Mouse (Mus musculus) bone marrow macrophage, adult 2 months (primary cell): ENCODE results near the gene Vipr1.

Experiments
- CTCF ChIP-seq: IDR thresholded peaks from 2 replicates; pipeline ENCODE4 v1.5.1; 2012; ENCODE audit warnings: low read depth, mild to moderate bottlenecking, low read length, moderate library complexity
- POLR2A ChIP-seq: IDR thresholded peaks from 2 replicates; pipeline ENCODE4 v1.6.1; 2012; ENCODE audit warnings: mild to moderate bottlenecking, low read depth, low read length, borderline replicate concordance

DNA sequence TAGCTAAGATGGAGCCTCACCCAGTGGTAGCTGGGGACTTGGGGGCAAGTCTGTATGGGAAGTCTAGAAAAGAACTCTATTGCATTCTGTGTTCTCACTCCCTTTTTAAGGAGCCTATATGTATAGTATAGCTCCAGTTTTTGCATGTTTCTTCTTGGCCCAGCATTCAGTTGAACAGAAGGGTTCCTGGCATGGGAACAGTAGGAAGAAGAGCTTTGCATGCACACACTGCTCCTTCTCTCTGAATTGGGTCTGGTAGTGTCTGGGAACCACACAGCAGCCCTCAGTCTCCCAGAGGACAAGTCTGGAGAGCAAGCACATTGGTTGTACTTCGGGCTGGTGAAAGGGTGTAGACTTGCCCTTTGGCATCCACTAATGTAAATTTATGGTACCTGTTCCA lies 11.9 kb upstream of the Vipr1 start:
- TF ChIP-seq POLR2A (no peak), CTCF (no peak)
